Mouse (Mus musculus): ENCODE measurements around the gene Rerg. TPM values are rescaled to one million over a fixed set of nuclear protein-coding genes. Genes with fewer than 3 reads are reported as not detected.

Gene Rerg
- polyA plus RNA-seq, 1 experiment from 2014 or later, result 23.9 TPM

GRCm38 (mm10) chr6:137109811-137110777, 60.2 kb downstream of the Rerg start:
- Histone ChIP-seq H3K4me3 (ENCODE audit: low read depth, low read length) (peak overlapping the region; percentile 10; the same call in 1 of the 2 replicates), H3K4me1 (replicated peaks; ENCODE audit: control insufficient read depth, insufficient read depth) (peaks cover 7% of the 10 kb centered on the region; the same call in 1 of the 2 replicates), H3K9me3 (ENCODE audit: control insufficient read depth, low read length) (no peaks in the 10 kb centered on the region), H3K27ac (replicated peaks) (peak overlapping the region; percentile 84), H3K4me2 (replicated peaks; ENCODE audit: low read depth) (peak overlapping the region; percentile 9), H3K9ac (ENCODE audit: low read length) (no peak overlapping the region), H3K27me3 (ENCODE audit: control insufficient read depth, insufficient read depth, low read length) (no peaks in the 10 kb centered on the region), H3K36me3 (ENCODE audit: control insufficient read depth, insufficient read depth, low read length) (no peaks in the 10 kb centered on the region)
- ATAC-seq (ENCODE audit: low FRiP score, low TSS enrichment) (peak; percentile 86), DNase-seq (ENCODE audit: low spot score) (no peak)
- WGBS, result 43% methylated on average over 20 of the region's 20 CpGs
- TF ChIP-seq CTCF (IDR thresholded peaks at IDR 0.05; ENCODE audit: low read depth) (peak; percentile 55), EP300 (optimal IDR thresholded peaks at IDR 0.05) (peak; percentile 26)

- 54% methylated on average over 4 of the region's 4 CpGs for whole genome bisulfite sequencing
- ATAC-seq (ENCODE audit: low FRiP score, low TSS enrichment), result no peak
- TF ChIP-seq EP300 (optimal IDR thresholded peaks at IDR 0.05) (no peak), CTCF (IDR thresholded peaks at IDR 0.05; ENCODE audit: low read depth) (no peak)
- no peak overlapping the region for H3K4me2 ChIP-seq (replicated peaks; ENCODE audit: low read depth)
- H3K4me3 ChIP-seq (ENCODE audit: low read depth, low read length), result no peak overlapping the region
- DNase-seq (ENCODE audit: low spot score), result no peak
- no peaks in the 10 kb centered on the region for H3K36me3 ChIP-seq (ENCODE audit: control insufficient read depth, insufficient read depth, low read length)
- H3K27ac ChIP-seq (replicated peaks), result peak overlapping the region; percentile 65
- no peaks in the 10 kb centered on the region for H3K27me3 ChIP-seq (ENCODE audit: control insufficient read depth, insufficient read depth, low read length)
- H3K9ac ChIP-seq (ENCODE audit: low read length), result no peak overlapping the region
- H3K4me1 ChIP-seq (replicated peaks; ENCODE audit: control insufficient read depth, insufficient read depth), result no peaks in the 10 kb centered on the region; the same call in none of the 2 replicates
- no peaks in the 10 kb centered on the region for H3K9me3 ChIP-seq (ENCODE audit: control insufficient read depth, low read length)
These were observed 65.0 kb downstream of the Rerg start for GRCm38 (mm10) chr6:137105285-137105684.

- Histone ChIP-seq H3K4me1 (replicated peaks; ENCODE audit: control insufficient read depth, insufficient read depth) (no peaks in the 10 kb centered on the region; the same call in none of the 2 replicates), H3K9me3 (ENCODE audit: control insufficient read depth, low read length) (no peaks in the 10 kb centered on the region), H3K4me3 (ENCODE audit: low read depth, low read length) (no peak overlapping the region), H3K9ac (ENCODE audit: low read length) (no peak overlapping the region), H3K27ac (replicated peaks) (peak overlapping the region; percentile 49; the same call in 1 of the 2 replicates), H3K4me2 (replicated peaks; ENCODE audit: low read depth) (no peak overlapping the region), H3K27me3 (ENCODE audit: control insufficient read depth, insufficient read depth, low read length) (no peaks in the 10 kb centered on the region), H3K36me3 (ENCODE audit: control insufficient read depth, insufficient read depth, low read length) (no peaks in the 10 kb centered on the region)
- WGBS, result 25% methylated on average over 10 of the region's 10 CpGs
- TF ChIP-seq CTCF (IDR thresholded peaks at IDR 0.05; ENCODE audit: low read depth) (no peak), EP300 (optimal IDR thresholded peaks at IDR 0.05) (no peak)
- DNase-seq (ENCODE audit: low spot score) (no peak), ATAC-seq (ENCODE audit: low FRiP score, low TSS enrichment) (no peak; the same call in 1 of the 2 replicates)
These were observed 67.6 kb downstream of the Rerg start for GRCm38 (mm10) chr6:137102662-137103179.

- no peak for ATAC-seq (ENCODE audit: low FRiP score, low TSS enrichment)
- no peak for DNase-seq (ENCODE audit: low spot score)
These were observed 68.2 kb downstream of the Rerg start for GRCm38 (mm10) chr6:137101886-137102661.

GRCm38 (mm10) chr6:137100259-137100658, 70.0 kb downstream of the Rerg start:
- H3K27ac ChIP-seq (replicated peaks), result peak overlapping the region; percentile 37
- no peak overlapping the region for H3K9ac ChIP-seq (ENCODE audit: low read length)
- DNase-seq (ENCODE audit: low spot score) (no peak), ATAC-seq (ENCODE audit: low FRiP score, low TSS enrichment) (peak; percentile 90)
- no peak overlapping the region for H3K4me3 ChIP-seq (ENCODE audit: low read depth, low read length)
- 15% methylated on average over 2 of the region's 2 CpGs for WGBS
- TF ChIP-seq CTCF (IDR thresholded peaks at IDR 0.05; ENCODE audit: low read depth) (no peak), EP300 (optimal IDR thresholded peaks at IDR 0.05) (peak; percentile 58)
- H3K4me2 ChIP-seq (replicated peaks; ENCODE audit: low read depth), result no peak overlapping the region
- no peaks in the 10 kb centered on the region; the same call in none of the 2 replicates for H3K4me1 ChIP-seq (replicated peaks; ENCODE audit: control insufficient read depth, insufficient read depth)
- no peaks in the 10 kb centered on the region for H3K9me3 ChIP-seq (ENCODE audit: control insufficient read depth, low read length)
- H3K27me3 ChIP-seq (ENCODE audit: control insufficient read depth, insufficient read depth, low read length), result no peaks in the 10 kb centered on the region
- no peaks in the 10 kb centered on the region for H3K36me3 ChIP-seq (ENCODE audit: control insufficient read depth, insufficient read depth, low read length)

More at GRCm38 (mm10) chr6:137101886-137102661, 68.2 kb downstream of the Rerg start:
- WGBS, result 55% methylated on average over 7 of the region's 7 CpGs
- Histone ChIP-seq H3K4me1 (replicated peaks; ENCODE audit: control insufficient read depth, insufficient read depth) (no peaks in the 10 kb centered on the region; the same call in none of the 2 replicates), H3K27ac (replicated peaks) (peak overlapping the region; percentile 49; the same call in 1 of the 2 replicates), H3K36me3 (ENCODE audit: control insufficient read depth, insufficient read depth, low read length) (no peaks in the 10 kb centered on the region), H3K27me3 (ENCODE audit: control insufficient read depth, insufficient read depth, low read length) (no peaks in the 10 kb centered on the region), H3K9ac (ENCODE audit: low read length) (no peak overlapping the region), H3K4me2 (replicated peaks; ENCODE audit: low read depth) (no peak overlapping the region), H3K4me3 (ENCODE audit: low read depth, low read length) (no peak overlapping the region), H3K9me3 (ENCODE audit: control insufficient read depth, low read length) (no peaks in the 10 kb centered on the region)
- TF ChIP-seq EP300 (optimal IDR thresholded peaks at IDR 0.05) (no peak), CTCF (IDR thresholded peaks at IDR 0.05; ENCODE audit: low read depth) (no peak)

Measured in stomach, postnatal 0 days (tissue).